Mouse (Mus musculus): ENCODE data around the gene Gstp1.
"Not testable (repeated sequence)": the region's sequence is repeated elsewhere in the genome, so short reads cannot be mapped to it uniquely, and the experiment has no call there.

Gene Gstp1

GRCm38 (mm10) chr19:4060044-4060898, 22.5 kb upstream of the Gstp1 start:
- DNase-seq (ENCODE audit: low read depth) = peak; percentile 58

- DNase-seq (ENCODE audit: low read depth) = peak; percentile 92
Measured at GRCm38 (mm10) chr19:4059069-4059740, 21.4 kb upstream of the Gstp1 start, which contains the start of gene Gstp3. Gene Gstp3, minus strand, starts transcription at chr19:4059569.

GRCm38 (mm10) chr19:4058581-4058980, 20.8 kb upstream of the Gstp1 start:
- no peak for DNase-seq (ENCODE audit: low read depth)

GRCm38 (mm10) chr19:4057962-4058361, 20.2 kb upstream of the Gstp1 start:
- no peak for DNase-seq (ENCODE audit: low read depth)

GRCm38 (mm10) chr19:4057389-4057788, 19.6 kb upstream of the Gstp1 start:
- no peak for DNase-seq (ENCODE audit: low read depth)

GRCm38 (mm10) chr19:4056727-4057126, 18.9 kb upstream of the Gstp1 start:
- no peak for DNase-seq (ENCODE audit: low read depth)

- DNase-seq (ENCODE audit: low read depth) = no peak
Measured at GRCm38 (mm10) chr19:4055947-4056693, 18.3 kb upstream of the Gstp1 start.

GRCm38 (mm10) chr19:4055216-4055946, 17.6 kb upstream of the Gstp1 start:
- DNase-seq (ENCODE audit: low read depth) = no peak

- DNase-seq (ENCODE audit: low read depth) = no peak
Measured at GRCm38 (mm10) chr19:4054613-4055012, 16.8 kb upstream of the Gstp1 start.

GRCm38 (mm10) chr19:4052516-4053030, 14.8 kb upstream of the Gstp1 start:
- DNase-seq (ENCODE audit: low read depth) = peak; percentile 83

GRCm38 (mm10) chr19:4051741-4052515, 14.1 kb upstream of the Gstp1 start:
- peak; percentile 90 for DNase-seq (ENCODE audit: low read depth)

GRCm38 (mm10) chr19:4051016-4051415, 13.2 kb upstream of the Gstp1 start:
- peak; percentile 60 for DNase-seq (ENCODE audit: low read depth)

- not testable (repeated sequence) for DNase-seq (ENCODE audit: low read depth)
Measured at GRCm38 (mm10) chr19:4049069-4049468, 11.3 kb upstream of the Gstp1 start.

GRCm38 (mm10) chr19:4047859-4048258, 10.1 kb upstream of the Gstp1 start:
- DNase-seq (ENCODE audit: low read depth) = peak; percentile 94

- DNase-seq (ENCODE audit: low read depth) = no peak
Measured at GRCm38 (mm10) chr19:4046866-4047254, 9.1 kb upstream of the Gstp1 start.

GRCm38 (mm10) chr19:4045966-4046865, 8.4 kb upstream of the Gstp1 start, which contains the start of gene Gstp2:
Gene Gstp2, minus strand, starts transcription at chr19:4046023.
- peak; percentile 24 for DNase-seq (ENCODE audit: low read depth)

GRCm38 (mm10) chr19:4044109-4044508, 6.3 kb upstream of the Gstp1 start:
- DNase-seq (ENCODE audit: low read depth) = peak; percentile 41

- DNase-seq (ENCODE audit: low read depth) = no peak
Measured at GRCm38 (mm10) chr19:4042124-4042523, 4.3 kb upstream of the Gstp1 start.

- DNase-seq (ENCODE audit: low read depth) = not testable (repeated sequence)
Measured at GRCm38 (mm10) chr19:4041500-4041899, 3.7 kb upstream of the Gstp1 start.

GRCm38 (mm10) chr19:4040941-4041340, 3.2 kb upstream of the Gstp1 start:
- not testable (repeated sequence) for DNase-seq (ENCODE audit: low read depth)
